Mouse (Mus musculus) lung, postnatal 0 days (tissue): Measurements from ENCODE around the gene Ndufs7.

Experiments used
- CTCF ChIP-seq: IDR thresholded peaks from 2 replicates; pipeline ENCODE4 v1.5.1; 2016; ENCODE audit warnings: antibody characterized with exemption, mild to moderate bottlenecking
- EP300 ChIP-seq: IDR thresholded peaks from 2 replicates; pipeline ENCODE4 v1.6.1; 2016; ENCODE audit warnings: antibody characterized with exemption, mild to moderate bottlenecking, control low read depth

GRCm38 (mm10) chr10:80302471-80302881 is 53.6 kb downstream of the Ndufs7 start:
- no peak; the same call in 1 of the 2 replicates for TF ChIP-seq CTCF
- peak; percentile 45; the same call in 1 of the 2 replicates for TF ChIP-seq EP300
